Mouse (Mus musculus) bone marrow, adult 2 months (tissue): ENCODE data around the gene Hydin. TPM values are rescaled to one million over a fixed set of nuclear protein-coding genes. Genes with fewer than 3 reads are reported as not detected.

Experiments
- H3K27ac ChIP-seq: fragments of 200-500 bp; 2 replicates; pipeline ENCODE4 v1.5.1; 2012; ENCODE audit warnings: low read depth, mild to moderate bottlenecking, control low read depth, inconsistent platforms, low read length; ENCODE audit not compliant: control insufficient read depth, poor library complexity, insufficient read depth
- H3K4me1 ChIP-seq: fragments of 200-500 bp; 2 replicates; pipeline ENCODE4 v1.6.1; 2011; ENCODE audit warnings: low read length; ENCODE audit not compliant: control insufficient read depth, insufficient read depth
- H3K4me3 ChIP-seq: fragments of 200-500 bp; replicated peaks from 2 replicates; pipeline ENCODE3; 2011; ENCODE audit warnings: mild to moderate bottlenecking, low read depth, low read length, control low read depth; ENCODE audit not compliant: control insufficient read depth
- CTCF ChIP-seq: fragments of 200-500 bp; IDR thresholded peaks from 2 replicates; pipeline ENCODE4 v1.5.1; 2011; ENCODE audit warnings: low read length, control low read depth; ENCODE audit not compliant: control insufficient read depth, insufficient read depth
- POLR2A ChIP-seq: fragments of 200-500 bp; IDR thresholded peaks from 2 replicates; pipeline ENCODE4 v1.6.1; 2011; ENCODE audit warnings: low read depth, mild to moderate bottlenecking, control low read depth, low read length, borderline replicate concordance; ENCODE audit not compliant: control insufficient read depth
- WGBS: fragments of 180-500 bp; shearing (Covaris S2); methylation state at CpG from one replicate; pipeline ENCODE4 v1.1.7; 2018; 5-methylcytosine and 5-hydroxymethylcytosine counted together
- polyA plus RNA-seq: library from polyadenylated mRNA; stranded (reverse); fragments of >200 nt; gene quantifications from 2 replicates; pipeline ENCODE4 v1.2.4, GENCODE M21; 2011; ENCODE audit warnings: low replicate concordance; ENCODE audit not compliant: missing spikeins, insufficient read depth, insufficient read length

Hydin gene
- polyA plus RNA-seq, 1 experiment, result not detected

DNA sequence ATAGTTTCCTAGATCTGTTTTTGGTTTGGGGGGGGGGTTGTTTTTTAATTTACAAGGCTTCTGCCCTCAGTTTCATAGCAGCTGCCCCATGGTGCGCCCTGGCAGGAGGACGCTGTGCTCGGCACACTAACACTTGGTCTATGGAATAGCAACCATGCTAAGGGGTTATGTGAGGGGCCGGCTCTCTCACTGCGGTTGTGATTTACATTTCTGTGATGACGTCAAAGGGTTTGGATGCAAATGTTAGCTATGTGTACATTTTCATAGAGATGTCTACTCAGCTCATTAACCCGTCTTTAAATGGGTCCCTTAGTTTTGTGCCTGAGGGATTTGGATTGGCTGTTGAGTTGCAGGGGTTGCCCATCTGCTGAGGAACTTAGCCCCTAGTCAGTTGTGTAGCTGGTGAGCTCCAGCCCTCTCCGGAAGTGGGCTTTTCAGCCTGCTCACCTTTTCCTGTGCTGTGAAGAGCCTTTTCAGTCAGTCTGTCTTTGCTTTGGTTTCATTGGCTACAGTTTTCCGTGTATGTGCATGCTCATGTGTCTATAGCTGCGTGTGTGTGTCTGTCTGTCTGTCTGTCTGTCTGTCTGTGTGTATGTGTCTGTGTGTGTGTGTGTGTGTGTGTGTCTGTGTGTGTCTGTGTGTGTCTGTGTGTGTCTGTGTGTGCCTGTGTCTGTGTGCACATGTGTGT is 197.1 kb downstream of the Hydin start:
- no peaks in the 10 kb centered on the region for H3K4me1 ChIP-seq
- no peak overlapping the region for H3K27ac ChIP-seq
- WGBS, result 81% methylated on average over 10 of the region's 10 CpGs
- no peak for TF ChIP-seq CTCF
- TF ChIP-seq POLR2A, result no peak
- H3K4me3 ChIP-seq, result no peak overlapping the region

GRCm38 (mm10) chr8:110465606-110466005 is 198.8 kb downstream of the Hydin start:
- no peaks in the 10 kb centered on the region for H3K4me1 ChIP-seq
- no peak overlapping the region for H3K4me3 ChIP-seq
- H3K27ac ChIP-seq, result no peak overlapping the region
- WGBS, result 74% methylated on average over 9 of the region's 9 CpGs
- no peak for TF ChIP-seq POLR2A
- no peak for TF ChIP-seq CTCF

- Histone ChIP-seq H3K4me1 (no peaks in the 10 kb centered on the region), H3K27ac (no peak overlapping the region), H3K4me3 (no peak overlapping the region)
- TF ChIP-seq POLR2A (no peak), CTCF (no peak)
- 71% methylated on average over 6 of the region's 6 CpGs for WGBS
Observed at GRCm38 (mm10) chr8:110477256-110477655, 210.5 kb downstream of the Hydin start.

GRCm38 (mm10) chr8:110478576-110478975 is 211.8 kb downstream of the Hydin start:
- no peak overlapping the region for H3K4me3 ChIP-seq
- TF ChIP-seq POLR2A (no peak), CTCF (no peak)
- no peaks in the 10 kb centered on the region for H3K4me1 ChIP-seq
- no peak overlapping the region for H3K27ac ChIP-seq
- WGBS, result 38% methylated on average over 6 of the region's 6 CpGs

GRCm38 (mm10) chr8:110479401-110479800 is 212.6 kb downstream of the Hydin start:
- no peaks in the 10 kb centered on the region for H3K4me1 ChIP-seq
- WGBS, result 64% methylated on average over 12 of the region's 12 CpGs
- no peak for TF ChIP-seq POLR2A
- TF ChIP-seq CTCF, result no peak

DNA sequence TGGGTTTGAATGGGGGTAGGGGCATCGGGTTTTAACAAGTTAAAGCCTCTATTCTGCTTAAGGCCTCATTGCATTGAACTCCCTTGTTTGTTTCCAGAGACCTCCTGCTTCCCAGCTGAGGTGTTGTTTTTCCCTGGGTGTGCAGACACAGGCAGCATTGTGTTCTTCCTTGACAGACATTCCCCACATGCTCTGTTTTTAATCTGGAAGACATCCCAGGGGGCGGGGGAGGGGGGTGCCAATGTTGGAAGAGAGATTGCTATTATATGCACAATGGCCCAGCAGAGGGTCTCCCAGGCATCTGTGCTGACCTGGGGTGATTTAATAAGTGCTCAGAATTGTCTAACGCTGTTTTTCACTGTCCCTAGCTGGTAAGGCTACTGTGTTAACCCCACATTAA is 215.5 kb downstream of the Hydin start:
- TF ChIP-seq POLR2A, result no peak
- TF ChIP-seq CTCF, result no peak
- WGBS, result 52% methylated on average over 3 of the region's 3 CpGs

More at GRCm38 (mm10) chr8:110479401-110479800, 212.6 kb downstream of the Hydin start:
- Histone ChIP-seq H3K27ac (no peak overlapping the region), H3K4me3 (no peak overlapping the region)

DNA sequence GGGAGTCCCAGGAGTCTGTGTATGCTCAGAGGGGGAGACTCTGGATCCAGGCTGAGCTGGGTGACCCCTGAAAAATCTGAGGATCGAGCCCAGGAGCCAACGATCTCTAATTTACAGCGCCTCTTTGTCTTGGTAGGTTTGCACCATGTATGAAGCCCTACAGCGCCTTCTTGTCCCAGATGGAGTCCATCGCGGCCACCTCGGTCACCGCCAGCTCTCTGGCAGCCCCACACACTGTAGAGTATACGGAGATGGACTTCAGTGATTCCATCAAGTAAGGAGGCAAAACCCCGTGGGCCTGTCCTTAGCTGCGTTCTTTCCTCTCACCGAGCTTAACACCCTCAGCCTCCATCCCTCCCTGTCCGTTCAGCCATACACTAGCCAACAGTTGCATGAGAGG is 218.5 kb downstream of the Hydin start:
- H3K4me3 ChIP-seq, result no peak overlapping the region

More for the DNA sequence above, 215.5 kb downstream of the Hydin start:
- H3K27ac ChIP-seq, result no peak overlapping the region
- H3K4me1 ChIP-seq, result no peaks in the 10 kb centered on the region
- H3K4me3 ChIP-seq, result no peak overlapping the region

GRCm38 (mm10) chr8:110486020-110486419 is 219.2 kb downstream of the Hydin start:
- WGBS, result 64% methylated on average over 13 of the region's 13 CpGs
- H3K4me3 ChIP-seq, result no peak overlapping the region
- TF ChIP-seq POLR2A (no peak), CTCF (no peak)
- H3K27ac ChIP-seq, result no peak overlapping the region
- H3K4me1 ChIP-seq, result no peaks in the 10 kb centered on the region

More for the DNA sequence above, 218.5 kb downstream of the Hydin start:
- TF ChIP-seq CTCF (no peak), POLR2A (no peak)
- H3K27ac ChIP-seq, result no peak overlapping the region
- no peaks in the 10 kb centered on the region for H3K4me1 ChIP-seq
- 82% methylated on average over 13 of the region's 13 CpGs for WGBS
